Mouse (Mus musculus) heart, adult 9 months (tissue): ENCODE data around the gene Scaf1.

Source experiments
- DNase-seq, 2 experiments: peaks; one replicate each; pipeline ENCODE4 v3.0.0; 2022; ENCODE audit warnings: low spot score in 2 of 2

Gene Scaf1

DNA sequence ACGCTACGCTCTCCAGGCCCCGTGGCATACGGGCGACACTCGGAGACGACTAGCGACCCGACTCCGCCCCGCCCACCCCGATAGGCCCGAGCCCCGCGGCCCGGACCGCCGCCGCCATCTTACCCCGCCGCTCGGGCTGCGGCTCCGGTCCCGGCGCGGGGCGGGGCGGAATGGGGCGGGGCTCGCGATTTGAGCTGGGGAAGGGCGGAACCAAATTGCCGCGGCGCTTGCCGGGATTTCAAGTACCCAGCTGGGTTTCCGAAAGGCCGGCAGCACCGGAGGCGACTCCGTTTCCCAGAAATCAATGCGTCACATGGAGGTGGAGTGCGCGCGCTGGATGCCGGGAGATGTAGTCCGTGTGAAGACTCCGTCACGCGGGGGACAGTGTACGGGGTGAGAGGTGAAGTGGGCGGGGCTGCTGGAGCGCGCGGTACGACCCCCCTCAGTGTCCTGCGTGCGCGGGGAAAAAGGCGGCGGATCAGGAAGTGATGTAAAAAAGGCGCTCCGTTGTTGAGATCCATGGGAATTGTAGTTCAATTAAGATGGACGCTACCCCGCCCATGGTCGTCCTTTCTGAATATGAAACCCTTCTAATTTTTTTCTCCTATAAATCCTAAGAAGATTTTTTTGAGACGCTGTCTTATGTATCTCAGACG, at the start of gene Scaf1:
TSS of gene Scaf1 (minus strand) at position 407 of the 656 bp plus-strand sequence.
- peak; percentile 100 for DNase-seq

DNA sequence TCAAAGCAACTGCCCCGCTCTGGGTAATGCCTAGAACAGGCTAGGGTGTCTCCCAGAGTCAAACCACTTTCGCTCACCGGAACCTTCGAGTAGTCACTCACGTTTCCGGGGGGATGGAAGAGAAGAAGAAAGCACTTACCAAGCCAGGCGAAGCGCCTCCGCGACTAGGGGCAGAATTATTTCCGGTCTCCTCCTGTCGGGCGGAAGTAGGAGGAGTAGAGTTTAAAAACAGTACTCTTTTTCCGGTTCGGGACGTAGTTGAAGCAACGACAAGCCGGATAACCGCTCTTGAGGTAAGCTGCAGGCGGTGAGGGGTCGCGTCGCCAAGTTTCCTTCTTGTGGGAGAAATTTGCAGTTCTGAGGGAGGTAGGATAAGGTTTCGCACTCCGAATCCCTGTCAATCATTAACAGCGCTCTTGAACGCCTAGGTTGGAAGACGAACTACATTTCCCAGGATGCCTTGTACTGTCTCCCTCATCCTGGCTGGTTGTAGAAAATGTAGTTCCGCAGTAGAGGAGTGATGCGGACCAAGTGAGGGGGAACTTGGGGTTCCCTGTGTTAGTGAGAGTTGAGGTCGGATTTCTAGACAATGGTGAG, 46.2 kb upstream of the Scaf1 start, which contains the start of the genes Nosip and Prrg2:
TSS of gene Nosip (plus strand) at position 191 of the 597 bp plus-strand sequence.
TSS of gene Prrg2 (minus strand) at position 439 of the 597 bp plus-strand sequence.
- peak; percentile 93 to 96 for DNase-seq

DNA sequence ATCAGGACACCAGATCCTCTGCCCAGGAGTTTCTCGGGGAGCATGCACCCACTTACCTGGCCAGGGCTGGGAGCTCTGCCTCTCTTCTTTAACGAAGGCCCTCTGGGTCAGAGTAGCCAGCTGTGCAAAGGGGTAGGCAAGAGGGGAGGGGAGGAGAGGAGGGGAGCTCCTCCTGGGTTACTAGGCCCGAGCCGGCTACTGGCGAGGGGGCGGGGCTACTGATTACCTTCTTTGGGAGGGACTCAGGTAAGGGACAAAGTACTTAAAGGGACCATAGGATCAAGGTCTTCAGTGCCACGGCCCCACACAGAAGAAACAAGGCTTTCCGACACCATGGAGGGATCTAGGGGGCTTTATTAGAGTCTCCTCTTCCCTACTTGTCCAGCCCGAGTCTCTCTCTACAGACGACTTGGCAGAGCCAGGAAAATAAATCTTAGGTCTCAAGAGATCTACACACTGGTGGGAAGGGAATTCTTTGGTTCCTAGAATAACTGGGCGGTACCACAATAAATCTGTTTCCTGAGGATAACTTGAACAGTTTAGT, 45.4 kb upstream of the Scaf1 start:
- DNase-seq, result no peak

DNA sequence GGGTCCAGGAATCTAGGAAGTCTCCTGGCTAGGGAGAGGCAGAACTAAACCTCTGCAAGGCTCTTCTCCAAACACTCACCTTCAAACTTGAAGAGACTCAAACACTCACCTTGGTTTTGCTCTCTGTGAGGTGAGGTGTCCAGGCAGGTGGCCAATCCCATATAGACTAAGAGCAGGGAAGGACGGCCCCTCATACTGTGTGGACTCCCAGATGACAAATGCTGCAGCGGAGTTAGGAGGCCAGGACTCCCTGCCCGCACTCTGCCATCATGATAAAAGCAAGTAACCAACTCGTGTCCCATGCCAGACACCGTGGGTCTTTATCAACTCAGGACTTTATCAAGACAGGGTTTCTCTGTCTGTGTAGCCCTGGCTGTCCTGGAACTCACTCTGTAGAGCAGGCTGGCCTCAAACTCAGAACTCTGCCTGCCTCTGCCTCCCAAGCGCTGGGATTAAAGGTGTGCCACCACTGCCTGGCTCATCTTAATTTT, 44.5 kb upstream of the Scaf1 start:
- DNase-seq, result no peak

DNA sequence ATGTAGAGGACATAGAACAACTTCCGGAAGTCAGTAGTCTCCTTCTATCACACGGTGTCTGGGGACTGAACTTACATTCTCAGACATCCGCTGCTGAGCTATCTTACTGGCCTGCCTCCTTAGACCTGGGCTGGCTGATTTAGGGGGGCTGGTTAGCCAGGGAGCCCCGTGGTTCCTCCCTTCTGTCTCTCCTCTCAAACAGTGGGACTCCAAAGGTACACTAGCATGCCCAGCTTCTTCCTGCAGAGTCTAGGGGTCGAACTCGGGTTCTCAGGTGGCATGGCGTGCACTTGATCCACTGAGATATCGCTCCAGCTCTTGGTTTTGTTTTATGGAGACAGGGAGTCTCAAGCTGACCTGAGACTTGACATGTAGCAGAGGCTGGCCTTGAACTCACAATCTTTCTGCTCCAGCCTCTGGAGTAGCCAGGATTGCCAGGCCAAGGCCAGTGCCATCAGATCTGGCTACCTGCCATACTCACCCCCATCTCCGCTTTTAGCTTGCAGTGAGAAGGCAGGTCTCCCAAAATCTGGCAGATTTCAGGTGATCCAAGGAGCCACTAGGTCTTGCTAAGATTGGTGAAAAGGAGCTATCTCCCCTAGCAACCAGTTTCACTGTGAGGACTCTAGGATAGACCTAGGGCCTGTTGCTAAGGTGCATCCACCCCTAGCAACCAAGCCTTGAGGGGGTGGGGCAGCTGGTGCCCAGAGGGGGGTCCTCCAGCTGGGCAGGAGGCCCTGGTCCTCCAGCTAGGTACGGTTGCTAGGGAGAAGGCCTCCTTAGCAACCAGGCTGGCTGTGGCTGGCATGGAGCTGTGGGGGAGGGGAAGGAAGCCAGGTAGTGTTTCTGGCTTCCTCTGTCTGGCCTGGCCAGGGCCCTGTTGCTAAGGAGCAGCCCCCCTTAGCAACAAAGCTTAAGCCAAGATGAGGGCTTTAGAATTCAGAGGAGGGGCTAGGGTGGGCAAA, 42.7 kb upstream of the Scaf1 start:
- no peak for DNase-seq

DNA sequence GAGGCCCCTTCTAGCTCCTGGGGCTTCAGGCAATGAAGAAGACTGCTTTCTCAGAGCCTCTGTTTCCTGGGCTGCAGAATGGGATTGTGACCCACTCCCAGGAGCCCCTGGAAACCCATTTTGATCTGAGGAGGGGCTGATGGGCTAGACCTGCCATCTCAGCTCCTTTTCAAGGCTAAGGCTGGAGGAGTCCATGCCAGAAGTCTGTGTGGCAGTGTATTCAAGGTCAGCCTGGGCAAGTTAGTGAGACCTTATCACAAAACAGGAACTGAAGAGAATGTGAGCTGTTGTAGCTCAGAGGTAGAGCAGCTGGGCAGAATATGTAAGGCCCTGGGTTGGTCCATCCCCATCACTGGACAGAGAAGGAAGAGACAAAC, 40.8 kb upstream of the Scaf1 start:
- DNase-seq, result no peak

DNA sequence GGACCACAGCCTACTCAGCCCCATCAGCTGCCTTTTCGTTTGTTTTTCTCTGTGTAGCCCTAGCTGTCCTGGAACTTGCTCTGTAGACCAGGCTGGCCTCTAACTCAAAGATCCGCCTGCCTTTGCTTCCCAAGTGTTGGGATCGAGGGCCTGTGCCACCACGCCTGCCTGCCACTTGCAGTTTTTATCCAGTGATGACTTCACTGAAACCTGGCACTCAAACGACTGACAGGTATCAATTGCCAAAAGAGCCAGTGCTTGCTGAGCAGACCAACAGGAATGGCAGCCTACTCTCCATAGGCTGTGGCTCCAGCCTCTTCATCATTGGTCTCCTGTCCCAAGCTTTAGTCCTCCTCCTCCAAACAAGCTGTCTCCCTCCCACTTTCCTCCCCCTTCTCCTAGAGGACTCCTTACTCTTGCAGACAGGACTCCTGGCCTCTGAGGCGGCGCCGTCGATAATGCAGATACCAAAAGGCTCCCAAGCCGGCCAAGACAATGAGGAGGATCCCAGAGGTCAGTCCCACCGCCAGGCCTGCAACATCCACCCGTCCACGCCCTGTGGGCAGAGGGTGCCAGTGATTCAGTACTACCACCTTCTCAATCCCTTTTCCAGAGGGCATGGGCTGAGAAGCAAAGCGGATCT, 40.3 kb upstream of the Scaf1 start:
- no peak for DNase-seq

DNA sequence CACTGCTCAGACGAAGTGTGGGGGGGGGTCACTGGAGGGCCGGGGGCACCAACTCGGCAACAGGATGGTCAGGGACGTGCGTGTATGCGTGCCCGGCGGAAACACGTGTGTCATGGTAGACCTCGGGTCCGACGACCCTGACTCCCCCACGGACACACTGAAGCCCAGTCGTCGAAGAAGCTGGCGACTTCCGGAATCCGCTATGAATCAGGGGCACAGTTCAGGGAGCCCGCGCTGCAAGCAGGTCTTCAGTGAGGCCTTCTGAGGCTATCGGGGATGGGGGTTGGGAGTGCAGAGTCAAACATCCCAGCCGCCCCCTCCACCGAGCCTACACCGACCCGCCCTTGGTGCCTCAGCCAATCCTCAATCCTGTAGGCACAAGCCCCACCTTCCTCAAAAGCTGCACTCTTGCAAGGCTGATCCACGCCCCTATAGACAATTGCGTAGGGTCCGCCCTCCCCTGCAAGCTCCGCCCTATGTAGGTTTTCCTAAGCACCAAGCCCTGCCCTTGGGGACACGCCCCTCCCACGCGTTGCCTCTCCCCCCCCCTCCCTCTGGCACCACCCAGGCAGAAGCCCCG, 37.9 kb upstream of the Scaf1 start:
- peak; percentile 97 for DNase-seq

DNA sequence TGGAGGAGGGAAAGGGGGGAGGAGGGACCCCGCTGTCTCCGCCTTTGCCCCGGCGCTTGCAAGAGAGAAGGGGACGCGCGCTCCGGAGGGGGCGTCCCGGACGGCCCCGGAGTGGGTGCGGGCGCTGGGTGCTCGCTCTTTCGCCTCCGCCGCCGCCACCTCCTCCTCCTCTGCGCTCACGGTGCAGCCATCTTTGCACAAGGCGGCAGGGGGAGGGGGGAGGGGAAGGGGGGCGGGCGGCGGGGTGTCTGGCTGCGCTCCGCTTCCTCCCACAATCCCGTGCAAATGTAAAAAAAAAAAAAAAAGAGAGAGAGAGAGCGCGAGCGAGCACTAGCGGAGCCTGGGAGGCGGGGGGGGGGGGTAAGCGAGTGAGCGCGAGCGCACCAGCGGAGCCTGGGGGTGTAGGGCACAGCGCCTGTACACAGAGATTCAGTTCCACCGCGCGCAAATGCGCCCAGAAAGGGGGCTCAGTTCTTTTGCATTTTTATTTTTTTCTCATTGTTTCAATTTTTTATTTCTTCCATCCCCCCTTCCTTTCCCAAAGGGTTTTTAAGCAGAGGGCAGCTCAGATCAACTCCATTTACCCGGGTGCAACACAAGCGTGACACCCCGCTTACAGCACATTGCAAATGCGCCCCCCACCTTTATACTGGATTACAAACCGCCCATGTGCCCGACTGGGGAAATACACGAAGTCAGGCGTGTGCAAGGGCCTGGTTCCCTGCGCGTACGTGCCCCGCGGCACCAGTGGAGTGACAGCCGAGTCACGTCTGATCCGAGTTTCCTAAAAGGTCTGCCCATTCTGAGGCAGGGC, 37.2 kb upstream of the Scaf1 start:
- peak; percentile 83 for DNase-seq

DNA sequence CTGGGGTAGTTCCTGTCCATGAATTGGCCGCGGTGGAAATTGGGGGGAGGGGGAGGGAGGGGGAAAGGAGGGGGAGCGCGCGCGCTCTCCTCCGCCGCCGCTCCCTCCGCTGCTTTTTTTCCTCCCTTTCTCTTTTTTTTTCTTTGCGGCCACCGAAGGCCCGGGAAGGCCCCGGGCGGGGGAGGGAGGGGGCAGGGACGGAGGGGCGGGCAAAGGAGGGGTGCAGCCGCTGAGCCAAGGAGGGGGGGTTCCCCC, 36.6 kb upstream of the Scaf1 start, which contains the start of gene Prr12:
TSS of gene Prr12 (minus strand) at position 20 of the 255 bp plus-strand sequence.
- DNase-seq, result no peak

DNA sequence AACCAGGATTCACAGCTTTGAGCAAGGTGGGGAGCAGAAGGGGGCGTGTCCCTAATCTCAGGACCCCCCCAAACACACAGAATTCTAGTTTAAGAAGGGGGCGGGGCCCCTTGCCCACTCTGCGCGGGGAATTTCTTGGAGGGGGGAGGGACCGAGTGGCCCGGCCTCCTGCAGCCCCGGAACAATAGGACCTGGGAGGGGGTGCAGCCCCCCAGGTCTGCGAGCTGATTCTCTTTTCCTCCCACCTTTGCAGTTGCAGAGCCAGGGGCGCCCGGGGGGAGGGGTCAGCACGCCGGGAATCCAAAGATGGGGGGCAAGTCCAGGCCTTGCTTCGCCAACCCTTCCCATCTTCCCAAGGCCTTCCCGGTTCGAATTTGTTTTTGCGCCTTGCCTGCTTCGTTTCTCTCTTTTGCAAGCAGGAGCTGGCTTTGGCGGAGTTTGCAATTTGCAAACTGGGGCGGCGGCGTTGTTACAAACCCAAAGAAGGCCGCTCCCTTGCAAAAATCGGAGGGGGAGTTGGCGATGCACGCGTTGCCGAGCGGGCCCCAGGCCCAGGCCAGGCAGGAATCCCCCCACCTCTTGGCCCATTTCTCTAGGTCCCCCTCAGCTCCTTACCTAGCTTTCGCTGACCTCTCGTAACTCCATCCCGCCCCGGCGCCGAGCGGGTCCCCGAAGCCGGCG, 36.2 kb upstream of the Scaf1 start:
- DNase-seq, result peak in 1 of 2 experiments; percentile 51

DNA sequence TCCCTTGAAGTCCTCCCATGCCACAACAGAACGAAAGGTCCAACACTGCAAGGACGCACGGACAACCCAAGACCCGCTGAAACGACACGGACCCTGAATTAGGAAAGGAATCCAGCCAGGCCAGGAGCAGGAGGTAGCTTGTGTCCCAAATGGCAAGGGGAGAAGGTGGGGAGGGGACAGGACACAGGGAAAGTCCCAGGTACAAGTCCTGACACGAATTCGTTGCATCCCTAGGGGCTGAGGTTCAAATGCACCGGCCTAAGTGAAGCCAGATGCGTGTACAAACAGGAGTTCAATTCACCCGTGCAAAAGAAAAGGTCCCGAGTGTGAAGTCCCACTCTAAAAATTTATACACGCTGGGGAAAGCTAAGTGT, 35.4 kb upstream of the Scaf1 start:
- no peak for DNase-seq

DNA sequence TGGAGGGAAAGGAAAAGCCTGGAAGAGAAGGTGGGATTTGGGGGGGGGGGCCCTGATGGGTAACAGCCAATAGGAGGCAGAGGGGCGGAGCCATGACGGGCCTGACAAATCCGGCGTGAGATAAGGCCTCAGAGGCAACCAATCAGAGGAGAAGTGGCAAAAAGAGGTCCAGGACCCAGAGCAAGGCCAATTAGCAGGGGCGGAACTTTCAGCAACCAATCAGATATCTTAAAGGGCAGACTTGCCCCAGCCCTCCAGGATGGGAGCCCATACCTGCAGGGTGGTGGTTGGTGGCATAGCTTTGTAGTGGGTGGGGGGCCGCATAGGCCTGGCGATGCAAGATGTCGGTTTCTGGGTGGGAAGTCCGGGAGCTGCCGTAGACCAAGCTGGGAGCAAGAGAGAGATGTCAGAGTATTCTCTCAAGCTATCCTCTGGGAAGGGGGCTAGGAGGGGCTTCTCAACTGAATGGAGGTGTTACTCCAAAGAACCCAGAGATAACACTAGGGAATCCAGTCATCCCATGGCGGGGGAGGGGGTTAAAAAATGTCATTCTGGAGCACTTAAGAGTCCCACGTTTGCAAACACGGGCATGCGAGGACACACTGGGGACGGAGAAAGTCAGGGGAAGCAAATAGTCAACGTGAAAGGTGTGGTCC, 34.9 kb upstream of the Scaf1 start:
- DNase-seq, result peak; percentile 73 to 86

DNA sequence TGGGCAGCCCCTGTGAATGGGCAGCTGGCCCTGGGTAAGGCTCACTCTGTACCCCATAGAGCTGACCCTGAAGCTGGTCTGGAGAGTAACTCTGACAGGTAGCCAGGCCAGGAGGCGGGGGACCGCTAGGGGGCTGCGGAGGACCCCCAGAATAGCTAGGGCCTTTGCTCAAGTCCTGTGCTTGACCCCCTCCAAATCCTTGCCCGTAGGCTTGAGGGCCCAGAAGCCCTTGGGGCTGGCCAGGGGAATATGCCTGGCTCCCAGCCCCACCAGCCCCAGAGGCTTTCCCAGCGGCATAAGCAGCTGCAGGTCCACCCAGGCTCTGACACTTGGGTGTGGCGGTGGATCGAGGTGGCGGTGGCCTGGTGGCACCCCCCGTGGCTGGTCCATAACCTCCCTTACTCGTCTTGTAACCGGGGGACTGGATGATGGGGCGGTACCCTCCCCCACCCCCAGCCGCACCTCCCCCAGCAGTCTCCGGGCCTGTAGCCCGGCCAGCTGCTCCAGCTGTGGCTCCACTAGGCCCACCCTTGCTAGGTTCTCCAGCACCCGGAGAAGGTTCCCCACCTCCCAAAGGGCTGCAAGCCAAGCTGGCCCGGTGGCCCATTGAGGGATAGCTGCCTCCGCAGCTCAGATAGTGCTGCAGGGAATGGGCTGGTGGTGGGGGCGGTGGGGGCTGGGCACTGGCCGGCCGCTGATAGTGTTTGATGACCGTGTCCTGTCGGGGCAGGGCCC, 32.9 kb upstream of the Scaf1 start:
- DNase-seq, result no peak

DNA sequence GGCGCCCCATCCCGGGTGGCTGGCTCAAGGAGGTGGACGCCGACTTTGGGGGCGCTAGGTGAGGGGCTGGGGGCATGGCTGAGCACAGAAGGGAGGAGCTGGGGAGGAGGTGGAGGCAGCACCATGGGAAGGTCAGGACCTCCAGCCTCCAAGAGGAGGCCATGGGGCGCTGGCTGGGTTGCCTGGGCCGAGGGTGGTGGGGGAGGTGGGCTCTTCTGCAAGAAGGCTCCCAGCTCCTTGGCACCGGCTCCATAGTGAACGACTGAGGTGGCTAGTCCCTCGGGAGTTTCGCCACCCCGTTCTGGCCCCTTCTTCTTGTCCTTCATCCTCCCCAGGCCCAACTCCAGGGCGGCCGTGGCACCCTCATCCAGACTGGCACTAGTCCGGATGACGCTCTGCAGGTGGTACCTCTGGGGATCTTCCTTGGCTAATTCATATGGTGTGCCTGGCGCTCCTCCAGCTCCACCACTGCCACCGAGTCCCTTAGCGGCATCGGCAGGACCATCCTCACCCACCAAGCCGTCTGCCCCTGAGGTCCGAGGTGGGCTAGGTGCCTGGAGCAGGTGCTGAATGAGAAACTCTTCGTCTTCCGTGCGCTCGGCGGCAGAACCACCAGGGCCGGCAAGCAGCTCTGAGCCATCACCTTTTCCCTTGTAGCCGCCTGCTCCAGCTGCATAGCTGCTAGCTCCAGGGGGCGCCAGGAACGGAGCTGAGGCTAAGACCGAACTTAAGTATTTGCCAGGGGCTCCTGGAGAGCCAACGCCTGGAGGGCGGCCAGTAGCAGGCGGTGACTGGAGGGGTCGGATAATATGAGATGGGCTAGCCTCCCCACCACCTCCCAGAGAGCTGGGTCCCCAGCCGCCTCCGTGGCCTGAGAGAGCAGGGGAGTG, 32.1 kb upstream of the Scaf1 start:
- no peak for DNase-seq

DNA sequence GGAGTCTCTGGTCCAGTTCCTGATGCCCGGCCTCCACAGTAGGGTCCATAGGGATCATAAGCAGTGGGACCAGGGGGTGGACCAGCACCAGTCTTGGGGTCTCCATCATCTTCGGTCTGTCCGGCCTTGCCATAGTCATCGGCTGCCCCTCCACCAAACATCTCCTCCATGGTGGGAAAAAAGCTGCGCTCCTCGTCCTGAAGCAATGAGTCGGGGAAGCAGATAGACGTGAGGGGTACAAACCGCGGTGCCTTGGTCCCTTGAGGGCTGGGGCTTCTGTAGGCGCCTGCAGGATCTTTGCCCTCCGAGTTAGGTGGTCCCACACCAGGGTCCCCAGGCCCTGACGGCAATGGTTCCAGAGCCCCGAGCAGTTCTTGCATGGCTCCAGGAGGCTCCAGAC, 31.3 kb upstream of the Scaf1 start:
- DNase-seq, result no peak

DNA sequence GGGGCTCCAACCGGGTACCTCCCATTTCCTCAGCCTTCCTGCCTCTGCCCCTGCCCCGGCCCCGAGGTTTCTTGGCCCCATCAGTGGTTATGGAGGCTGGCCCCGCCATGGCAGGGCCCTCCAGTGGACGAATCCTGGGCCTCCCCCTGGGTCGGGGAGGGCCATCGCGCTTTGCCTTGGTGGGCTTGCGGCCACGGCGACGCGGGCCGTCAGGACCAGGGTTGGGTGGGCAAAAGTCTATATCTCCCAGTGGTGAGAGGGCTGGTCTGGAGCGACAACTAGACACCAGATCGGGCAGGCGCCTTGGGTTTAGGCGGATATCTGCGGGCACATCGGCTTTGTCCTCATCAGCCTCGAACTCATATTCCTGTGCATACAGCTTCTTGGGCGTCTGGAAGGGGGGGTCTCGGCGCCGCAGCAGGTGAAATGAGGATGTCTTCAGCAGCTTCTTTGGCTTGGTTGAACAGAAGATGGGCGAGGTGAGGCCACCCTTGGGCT, 30.7 kb upstream of the Scaf1 start:
- no peak for DNase-seq
